Mouse (Mus musculus): ENCODE results near the gene Ctnna2.

The Ctnna2 gene

GRCm38 (mm10) chr6:76908086-76908485, 1071.4 kb downstream of the Ctnna2 start:
- no peak for DNase-seq (ENCODE audit: low spot score)

GRCm38 (mm10) chr6:76897156-76897555, 1082.3 kb downstream of the Ctnna2 start:
- DNase-seq (ENCODE audit: low spot score): no peak

Measured in testis, postnatal 10 days (tissue).